Mouse (Mus musculus) central nervous system, embryonic 14 days (tissue): ENCODE measurements around the gene Sfta2. TPM values are rescaled to one million over a fixed set of nuclear protein-coding genes. Genes with fewer than 3 reads are reported as not detected.

Experiments
- polyA plus RNA-seq: library from polyadenylated mRNA; depleted of rRNA; stranded (reverse); fragments of >200 nt; gene quantifications from 2 replicates; pipeline ENCODE4 v1.2.3, GENCODE M21; 2012; rRNA removed

Gene Sfta2
- 0.33 and 0.34 TPM in 2 replicates for polyA plus RNA-seq

DNA sequence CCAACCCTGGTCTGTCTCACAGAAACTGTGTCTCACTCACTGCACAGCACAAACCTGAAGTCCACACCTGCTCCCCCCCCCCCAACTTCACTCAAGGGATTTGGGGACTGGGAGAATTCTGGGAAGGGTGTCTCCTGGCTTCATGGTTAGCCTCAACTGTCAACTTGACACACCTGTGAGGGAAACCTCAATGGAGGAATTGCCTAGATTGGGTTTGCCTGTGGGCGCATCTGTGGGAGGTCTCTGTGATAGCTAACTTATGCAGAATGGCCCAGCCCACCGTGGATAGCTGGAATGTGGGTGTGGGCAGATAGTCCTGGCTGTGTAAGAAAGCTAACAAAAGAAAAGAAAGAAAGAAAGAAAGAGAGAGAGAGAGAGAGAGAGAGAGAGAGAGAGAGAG lies at the start of gene Sfta2:
TSS of gene Sfta2 (plus strand) at position 301 of the 400 bp plus-strand sequence.

DNA sequence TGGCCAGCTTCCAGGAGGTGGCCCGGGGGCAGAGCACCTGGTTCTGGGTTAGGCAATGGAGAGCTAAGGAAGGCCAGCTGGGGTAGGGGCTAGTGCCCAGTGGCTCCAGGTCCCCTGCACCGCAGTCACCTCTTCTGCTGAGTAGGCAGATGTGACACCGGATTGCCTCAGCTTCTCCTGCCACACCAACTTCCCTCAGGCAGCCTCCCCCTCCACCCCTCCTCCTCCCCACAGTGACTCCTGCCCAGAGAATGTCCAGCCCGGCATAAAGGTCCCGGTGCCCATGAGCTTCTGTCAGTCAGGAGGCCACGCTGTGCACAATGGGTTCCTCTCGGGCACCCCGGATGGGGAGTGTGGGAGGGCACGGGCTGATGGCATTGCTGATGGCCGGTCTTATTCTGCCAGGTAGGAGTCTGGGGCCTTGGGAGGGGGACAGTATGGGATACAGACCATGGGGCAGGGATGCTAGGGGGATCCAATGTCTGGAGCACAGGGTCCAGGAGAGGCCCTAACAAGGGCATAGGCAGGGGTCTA lies 49.4 kb upstream of the Sfta2 start, which contains the start of gene Cdsn:
TSS of gene Cdsn (plus strand) at position 248 of the 534 bp plus-strand sequence.

DNA sequence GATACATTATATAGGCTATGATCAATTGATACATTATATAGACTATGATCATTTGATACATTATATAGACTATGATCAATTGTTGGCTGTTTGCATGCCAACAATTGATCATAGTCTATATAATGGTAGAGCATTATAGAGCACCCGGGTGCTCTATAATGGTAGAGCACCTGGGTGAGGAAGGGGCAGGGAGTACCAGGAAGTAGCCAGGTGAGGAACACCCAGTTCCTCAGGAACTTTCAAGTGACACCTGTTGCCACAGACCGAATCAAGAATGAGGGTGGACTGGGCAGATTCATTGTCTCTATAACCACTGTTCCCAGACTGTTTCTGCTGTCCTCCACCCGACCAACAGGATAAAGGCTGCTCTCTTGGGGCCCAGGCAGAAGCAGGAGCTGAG lies 34.2 kb upstream of the Sfta2 start, which contains the start of gene 2300002M23Rik:
TSS of gene 2300002M23Rik (plus strand) at position 301 of the 400 bp plus-strand sequence.

DNA sequence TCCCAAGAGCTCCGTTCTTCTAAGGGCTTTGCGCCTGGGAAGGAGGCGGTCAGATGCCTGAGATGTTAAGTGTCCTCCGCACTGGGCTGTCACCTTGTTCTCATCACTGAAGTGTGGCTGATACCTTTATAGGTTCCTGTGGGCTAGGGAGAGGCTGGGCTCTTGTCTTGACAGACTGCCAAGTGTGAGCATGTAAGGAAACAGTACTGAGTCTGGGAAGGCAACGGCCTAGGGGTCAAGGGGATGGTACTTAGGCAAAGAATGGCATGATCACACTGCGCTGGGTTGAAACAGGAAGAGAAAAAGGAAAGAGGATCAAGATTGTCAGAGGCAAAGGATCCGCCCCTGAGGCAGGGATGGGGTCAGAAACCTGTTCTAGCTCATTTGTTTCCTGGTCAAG lies 25.2 kb downstream of the Sfta2 start, which contains the start of gene Gm9573:
TSS of gene Gm9573 (minus strand) at position 101 of the 400 bp plus-strand sequence.

DNA sequence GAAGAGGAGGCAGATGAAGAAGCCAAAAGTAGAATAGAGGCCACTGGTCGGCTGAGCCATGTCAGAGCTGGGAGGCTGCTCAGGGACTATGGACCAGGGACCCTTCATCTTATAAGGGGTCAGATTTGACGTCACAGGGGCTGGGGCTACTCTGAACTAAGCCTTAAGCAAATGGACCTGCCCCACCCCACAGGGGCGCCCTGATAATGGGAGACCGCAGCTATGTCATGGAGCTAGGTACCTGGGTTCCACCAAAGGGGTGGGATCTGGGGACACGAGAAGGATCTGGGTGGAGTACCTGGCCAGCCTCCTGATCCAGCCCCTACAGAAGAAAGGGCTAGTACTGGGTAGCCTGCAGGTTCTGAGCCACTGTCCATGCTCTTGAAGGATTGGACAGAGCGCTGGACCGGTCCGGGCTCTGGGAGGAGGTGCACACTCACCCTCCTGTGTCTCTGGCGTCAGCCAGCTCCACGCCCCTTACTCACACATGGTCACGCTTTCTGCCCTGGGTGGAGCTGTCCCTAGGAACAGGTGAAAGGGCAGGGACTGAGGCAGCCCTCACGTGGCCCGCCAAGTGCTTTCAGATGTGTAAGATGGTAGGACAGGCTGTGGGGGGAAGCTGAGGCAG lies 42.4 kb downstream of the Sfta2 start, which contains the start of gene Mucl3:
TSS of gene Mucl3 (minus strand) at position 87 of the 628 bp plus-strand sequence.

DNA sequence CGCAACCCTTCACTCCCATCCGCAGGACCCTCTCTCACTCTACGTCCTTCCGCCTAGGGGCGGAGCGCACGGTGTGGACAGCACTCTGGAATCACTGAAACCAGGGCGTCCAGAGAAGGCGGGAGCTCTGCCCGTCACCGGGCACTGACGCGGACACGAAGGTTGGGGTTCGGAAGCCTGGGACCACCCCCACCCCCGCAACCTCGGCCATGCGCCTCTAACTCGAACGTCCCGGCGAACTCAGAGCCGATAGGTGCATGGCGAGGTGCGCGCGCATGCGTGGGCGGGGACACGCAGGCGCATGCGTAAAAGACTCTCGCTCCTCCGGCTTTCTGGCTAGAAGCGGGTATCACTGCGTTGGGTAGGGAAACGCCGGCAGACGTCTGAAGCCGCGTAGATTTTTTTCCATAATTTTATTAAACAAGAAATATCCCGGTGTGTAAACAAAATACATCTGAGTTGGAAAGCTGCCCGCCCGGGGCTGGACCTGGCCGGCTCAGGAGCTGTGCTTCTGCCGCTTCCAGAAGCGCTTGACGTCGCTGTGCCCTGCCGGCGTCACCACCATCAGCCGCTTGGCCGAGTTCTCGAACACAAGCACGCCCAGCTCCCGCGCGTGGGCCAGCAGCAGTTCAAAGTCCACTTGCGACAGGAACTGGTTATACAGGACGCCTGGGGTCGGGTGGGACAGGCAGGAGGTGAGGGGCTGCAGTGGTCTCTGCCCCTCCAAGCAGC lies 66.2 kb downstream of the Sfta2 start, which contains the start of gene Vars2:
TSS of gene Vars2 (minus strand) at position 259 of the 732 bp plus-strand sequence.

DNA sequence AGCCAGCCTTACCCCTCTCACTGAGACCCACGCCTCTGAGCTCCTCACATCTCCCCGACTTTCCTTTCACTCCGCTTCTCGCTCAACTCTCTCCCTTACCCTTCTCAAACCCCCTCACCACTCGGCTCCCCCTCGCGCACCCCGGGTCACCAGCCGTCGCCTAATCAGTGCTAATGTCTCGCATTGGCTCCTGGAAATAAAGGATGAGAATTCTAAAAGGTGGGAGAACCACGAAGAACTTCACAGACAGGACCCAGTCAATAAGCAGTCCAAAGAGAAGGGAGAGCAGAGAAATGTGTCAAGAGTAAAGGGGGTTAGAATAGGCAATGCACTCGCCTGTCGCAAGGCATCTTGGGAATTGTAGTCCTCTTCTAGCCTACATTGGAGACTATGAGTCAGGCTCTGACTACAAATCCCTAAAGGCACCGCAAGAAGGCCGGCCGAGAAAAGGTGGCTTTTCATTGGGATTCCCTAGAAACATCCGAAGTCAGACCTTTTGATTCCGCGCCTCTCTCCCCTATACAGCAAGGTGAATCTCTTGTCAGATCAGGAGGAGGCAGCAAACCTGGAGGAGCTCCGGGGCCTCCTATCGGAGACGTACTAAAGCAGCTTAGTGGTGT lies 72.2 kb downstream of the Sfta2 start, which contains the start of gene Gtf2h4:
TSS of gene Gtf2h4 (minus strand) at position 324 of the 620 bp plus-strand sequence.

Other genes with a start within 250 kb of the Sfta2 start
- gene H2-Q4, start 221.9 kb upstream of the Sfta2 start, polyA plus RNA-seq: 4.9 and 7.0 TPM in 2 replicates
- gene H2-Q6, start 176.7 kb upstream of the Sfta2 start, polyA plus RNA-seq: 0.54 and 0.61 TPM in 2 replicates
- 3.8 and 4.5 TPM in 2 replicates for gene H2-Q7, start 162.4 kb upstream of the Sfta2 start, polyA plus RNA-seq
- 0.09 and 0.11 TPM in 2 replicates for gene H2-Q10, start 131.5 kb upstream of the Sfta2 start, polyA plus RNA-seq
- not detected in 2 replicates for gene Pou5f1, start 95.5 kb upstream of the Sfta2 start, polyA plus RNA-seq
- 27.0 and 27.8 TPM in 2 replicates for gene Tcf19, start 84.7 kb upstream of the Sfta2 start, polyA plus RNA-seq
- gene Cchcr1, start 84.4 kb upstream of the Sfta2 start, polyA plus RNA-seq: 23.6 and 25.7 TPM in 2 replicates
- gene Psors1c2, start 68.3 kb upstream of the Sfta2 start, polyA plus RNA-seq: 1.1 and 1.2 TPM in 2 replicates
- 0.02 and 0.13 TPM in 2 replicates for gene Cdsn, start 49.4 kb upstream of the Sfta2 start, polyA plus RNA-seq
- 0.19 TPM in 1 of 2 replicates, not detected in the other for gene 2300002M23Rik, start 34.1 kb upstream of the Sfta2 start, polyA plus RNA-seq
- not detected in 2 replicates for gene Gm9573, start 25.1 kb downstream of the Sfta2 start, polyA plus RNA-seq
- 0.06 and 0.15 TPM in 2 replicates for gene Mucl3, start 42.1 kb downstream of the Sfta2 start, polyA plus RNA-seq
- gene Vars2, start 66.0 kb downstream of the Sfta2 start, polyA plus RNA-seq: 35.4 and 37.4 TPM in 2 replicates
- 31.1 and 34.8 TPM in 2 replicates for gene Gtf2h4, start 72.2 kb downstream of the Sfta2 start, polyA plus RNA-seq
- gene Ddr1, start 103.1 kb downstream of the Sfta2 start, polyA plus RNA-seq: 94.3 and 115 TPM in 2 replicates
- gene Ier3, start 220.1 kb downstream of the Sfta2 start, polyA plus RNA-seq: 7.2 and 9.6 TPM in 2 replicates
- gene Flot1, start 221.7 kb downstream of the Sfta2 start, polyA plus RNA-seq: 93.0 and 103 TPM in 2 replicates
- gene Tubb5, start 236.8 kb downstream of the Sfta2 start, polyA plus RNA-seq: 2,634 and 2,916 TPM in 2 replicates
- 25.3 and 25.5 TPM in 2 replicates for gene Mdc1, start 240.0 kb downstream of the Sfta2 start, polyA plus RNA-seq